Mouse (Mus musculus) CH12.LX (cell line): ENCODE measurements around the gene Exo5. TPM values are rescaled to one million over a fixed set of nuclear protein-coding genes. Genes with fewer than 3 reads are reported as not detected.

ENCODE experiments used
- DNase-seq: peaks from one replicate; pipeline ENCODE4 v3.0.0-alpha.2; 2013; ENCODE audit errors: extremely low read depth
- H3K27ac ChIP-seq: 2 replicates; pipeline ENCODE4 v1.5.1; 2012; ENCODE audit warnings: low read depth, mild to moderate bottlenecking, control low read depth, moderate library complexity; ENCODE audit not compliant: insufficient read depth
- H3K27me3 ChIP-seq: replicated peaks from 2 replicates; pipeline ENCODE3; 2012; ENCODE audit warnings: inconsistent platforms
- H3K36me3 ChIP-seq, 2 experiments: replicated peaks in 1 of 2; 2 replicates each; pipeline versions ENCODE3 to v1.6.1; 2012; ENCODE audit warnings: inconsistent platforms in 1 of 2, low read length in 1 of 2, mild to moderate bottlenecking in 1 of 2, mixed read lengths in 1 of 2, moderate library complexity in 1 of 2; ENCODE audit not compliant: control insufficient read depth in 1 of 2, insufficient read depth in 1 of 2
- H3K4me1 ChIP-seq, 2 experiments: 2 replicates each; pipeline ENCODE4 v1.6.1; 2012; ENCODE audit warnings: inconsistent platforms in 1 of 2, moderate library complexity in 1 of 2; ENCODE audit not compliant: insufficient read depth in 2 of 2, control insufficient read depth in 1 of 2
- H3K4me2 ChIP-seq: 2 replicates; pipeline ENCODE4 v1.6.1; 2012; ENCODE audit warnings: low read depth, mild to moderate bottlenecking, control low read depth; ENCODE audit not compliant: poor library complexity, insufficient read depth, severe bottlenecking
- H3K4me3 ChIP-seq, 3 experiments: fragments of 150-350 bp in 1 of 3; sonication (generic) in 1 of 3; replicated peaks in 1 of 3; 2 replicates each; pipeline versions ENCODE3 to v1.5.1; 2011 to 2012; ENCODE audit warnings: low read depth in 2 of 3, low read length in 2 of 3, mild to moderate bottlenecking in 2 of 3, moderate library complexity in 2 of 3, control low read depth in 1 of 3, improper control_type of control experiment in 1 of 3, inconsistent platforms in 1 of 3, mixed read lengths in 1 of 3; ENCODE audit not compliant: poor library complexity in 1 of 3
- H3K79me2 ChIP-seq: replicated peaks from 2 replicates; pipeline ENCODE4 v1.6.1; 2012; ENCODE audit warnings: mild to moderate bottlenecking, moderate library complexity; ENCODE audit not compliant: control insufficient read depth, poor library complexity, insufficient read depth, severe bottlenecking; ENCODE audit errors: extremely low read depth
- H3K9ac ChIP-seq: 2 replicates; pipeline ENCODE4 v1.6.1; 2012; ENCODE audit warnings: low read depth, mild to moderate bottlenecking, control low read depth, moderate library complexity; ENCODE audit not compliant: insufficient read depth
- H3K9me3 ChIP-seq: replicated peaks from 2 replicates; pipeline ENCODE3; 2012; ENCODE audit warnings: low read length, inconsistent platforms, mixed read lengths
- BHLHE40 ChIP-seq: IDR thresholded peaks from 2 replicates; pipeline ENCODE4 v1.6.1; 2011; ENCODE audit warnings: mild to moderate bottlenecking, low read depth, low read length, improper control_type of control experiment
- CHD1 ChIP-seq: IDR thresholded peaks from 2 replicates; pipeline ENCODE4 v1.6.1; 2012; ENCODE audit warnings: low read depth, low read length, improper control_type of control experiment, inconsistent platforms
- CHD2 ChIP-seq: IDR thresholded peaks from 2 replicates; pipeline ENCODE4 v1.6.1; 2011; ENCODE audit warnings: low read length, improper control_type of control experiment
- CTCF ChIP-seq, 2 experiments: IDR thresholded peaks in 1 of 2; conservative IDR thresholded peaks in 1 of 2; 2 replicates each; pipeline ENCODE4 v1.5.1; 2011 to 2012; ENCODE audit warnings: low read depth in 2 of 2, low read length in 2 of 2, improper control_type of control experiment in 1 of 2, inconsistent platforms in 1 of 2, mild to moderate bottlenecking in 1 of 2, moderate library complexity in 1 of 2
- E2F4 ChIP-seq: IDR thresholded peaks from 2 replicates; pipeline ENCODE4 v1.6.1; 2011; ENCODE audit warnings: low read depth, low read length, improper control_type of control experiment; ENCODE audit not compliant: insufficient replicate concordance
- ELF1 ChIP-seq: IDR thresholded peaks from 2 replicates; pipeline ENCODE4 v1.6.1; 2014; ENCODE audit warnings: low read depth, mild to moderate bottlenecking, inconsistent platforms, low read length, improper control_type of control experiment
- ETS1 ChIP-seq: conservative IDR thresholded peaks from 2 replicates; pipeline ENCODE4 v1.6.1; 2012; ENCODE audit warnings: low read depth, mild to moderate bottlenecking, inconsistent platforms, low read length, improper control_type of control experiment, moderate library complexity
- GABPA ChIP-seq: IDR thresholded peaks from 2 replicates; pipeline ENCODE4 v1.6.1; 2012; ENCODE audit warnings: low read depth, low read length, improper control_type of control experiment, inconsistent platforms; ENCODE audit not compliant: insufficient replicate concordance
- HCFC1 ChIP-seq: IDR thresholded peaks from 2 replicates; pipeline ENCODE4 v1.6.1; 2012; ENCODE audit warnings: low read depth, mild to moderate bottlenecking, inconsistent platforms, low read length, improper control_type of control experiment
- JUN ChIP-seq: IDR thresholded peaks from 2 replicates; pipeline ENCODE4 v1.6.1; 2011; ENCODE audit warnings: low read depth, mild to moderate bottlenecking, low read length, improper control_type of control experiment, moderate library complexity; ENCODE audit not compliant: insufficient read depth
- JUND ChIP-seq: conservative IDR thresholded peaks from 2 replicates; pipeline ENCODE4 v1.6.1; 2011; ENCODE audit warnings: low read depth, low read length, improper control_type of control experiment
- MAX ChIP-seq: IDR thresholded peaks from 2 replicates; pipeline ENCODE4 v1.6.1; 2011; ENCODE audit warnings: low read length, improper control_type of control experiment
- MEF2A ChIP-seq: IDR thresholded peaks from 2 replicates; pipeline ENCODE4 v1.6.1; 2014; ENCODE audit warnings: low read depth, mild to moderate bottlenecking, inconsistent platforms, low read length, improper control_type of control experiment, borderline replicate concordance
- NELFE ChIP-seq: IDR thresholded peaks from 2 replicates; pipeline ENCODE4 v1.6.1; 2011; ENCODE audit warnings: low read depth, low read length, improper control_type of control experiment
- NRF1 ChIP-seq: IDR thresholded peaks from 2 replicates; pipeline ENCODE4 v1.6.1; 2014; ENCODE audit warnings: low read depth, mild to moderate bottlenecking, inconsistent platforms, low read length, improper control_type of control experiment, moderate library complexity
- PAX5 ChIP-seq: IDR thresholded peaks from 2 replicates; pipeline ENCODE4 v1.6.1; 2012; ENCODE audit warnings: low read length, inconsistent platforms, mixed read lengths
- POLR2AphosphoS2 ChIP-seq: IDR thresholded peaks from 2 replicates; pipeline ENCODE4 v1.6.1; 2011; ENCODE audit warnings: low read depth, low read length, improper control_type of control experiment
- RAD21 ChIP-seq: IDR thresholded peaks from 2 replicates; pipeline ENCODE4 v1.6.1; 2011; ENCODE audit warnings: low read depth, mild to moderate bottlenecking, low read length, improper control_type of control experiment, moderate library complexity
- RCOR1 ChIP-seq: conservative IDR thresholded peaks from 2 replicates; pipeline ENCODE4 v1.6.1; 2012; ENCODE audit warnings: low read depth, mild to moderate bottlenecking, inconsistent platforms, low read length, improper control_type of control experiment
- SIN3A ChIP-seq: IDR thresholded peaks from 2 replicates; pipeline ENCODE4 v1.6.1; 2012; ENCODE audit warnings: low read length, improper control_type of control experiment, inconsistent platforms
- SMC3 ChIP-seq: IDR thresholded peaks from 2 replicates; pipeline ENCODE4 v1.6.1; 2011; ENCODE audit warnings: low read depth, low read length, improper control_type of control experiment
- TBP ChIP-seq: conservative IDR thresholded peaks from 2 replicates; pipeline ENCODE4 v1.6.1; 2011; ENCODE audit warnings: low read depth, low read length, improper control_type of control experiment
- TCF12 ChIP-seq: IDR thresholded peaks from 2 replicates; pipeline ENCODE4 v1.6.1; 2014; ENCODE audit warnings: low read depth, mild to moderate bottlenecking, inconsistent platforms, low read length, improper control_type of control experiment
- UBTF ChIP-seq: IDR thresholded peaks from 2 replicates; pipeline ENCODE4 v1.6.1; 2012; ENCODE audit warnings: low read depth, mild to moderate bottlenecking, inconsistent platforms, low read length, improper control_type of control experiment, moderate library complexity
- USF1 ChIP-seq: IDR thresholded peaks from 2 replicates; pipeline ENCODE4 v1.6.1; 2014; ENCODE audit warnings: low read depth, mild to moderate bottlenecking, inconsistent platforms, low read length, improper control_type of control experiment
- USF2 ChIP-seq: conservative IDR thresholded peaks from 2 replicates; pipeline ENCODE4 v1.6.1; 2011; ENCODE audit warnings: low read depth, low read length, improper control_type of control experiment
- ZNF384 ChIP-seq: IDR thresholded peaks from 2 replicates; pipeline ENCODE4 v1.6.1; 2012; ENCODE audit warnings: low read depth, low read length, improper control_type of control experiment, inconsistent platforms
- dilution Hi-C: fragments of 300-500 bp; cut with MboI; formaldehyde crosslinking; loops from 2 replicates; pipeline ENCODE4 v1.14.3; 2020; ENCODE audit warnings: low sequenced_read_pairs; ENCODE audit not compliant: extremely low pct_unique_long_range_greater_than_20kb, extremely low pct_ligation_motif_present
- in situ Hi-C: fragments of 300-500 bp; cut with MboI; formaldehyde crosslinking; loops from 3 replicates; pipeline ENCODE4 v1.14.3; 2019; ENCODE audit warnings: low sequenced_read_pairs, low pct_ligation_motif_present, low pct_unique_long_range_greater_than_20kb, mixed read lengths
- polyA plus RNA-seq: library from polyadenylated mRNA; unstranded; fragments of >175 nt; gene quantifications from 2 replicates; pipeline ENCODE4 v1.2.1, GENCODE M21; 2012; ENCODE audit warnings: low read depth; ENCODE audit not compliant: insufficient read length
- total RNA-seq, 2 experiments: library from RNA; depleted of rRNA; stranded (reverse); fragments of 300-350 nt in 1 of 2; fragments of >200 nt in 1 of 2; gene quantifications; 2 replicates each; pipeline ENCODE4 v1.2.3; 2012 to 2014

The Exo5 gene
- total and polyA plus RNA-seq, 3 experiments: 13.4 to 25.3 (median 23.0) TPM

- DNase-seq: no peak
- in situ Hi-C loops (no loop called here), dilution Hi-C loops (no loop called here)
- H3K27me3 ChIP-seq: peaks cover 35% of the 10 kb centered on the region
- no peak overlapping the region for H3K9ac ChIP-seq
- no peak overlapping the region for H3K4me2 ChIP-seq
- H3K9me3 ChIP-seq: peaks cover 3% of the 10 kb centered on the region
- H3K4me1 ChIP-seq: no peaks in the 10 kb centered on the region
- no peak overlapping the region for H3K4me3 ChIP-seq
- H3K79me2 ChIP-seq: no peaks in the 10 kb centered on the region
- TF ChIP-seq CHD2 (no peak), USF1 (no peak), CTCF (conservative IDR thresholded peaks at IDR 0.05 in 1 of 2, IDR thresholded peaks at IDR 0.05 in 1 of 2; ENCODE audit: low read depth in 2 of 2, low read length in 2 of 2) (no peak), MAX (no peak), RAD21 (no peak), JUN (no peak), MEF2A (no peak), CHD1 (no peak), E2F4 (no peak), UBTF (no peak), USF2 (no peak), RCOR1 (no peak), BHLHE40 (no peak), SIN3A (no peak), SMC3 (no peak), HCFC1 (no peak), ZNF384 (no peak), ELF1 (no peak), JUND (no peak), POLR2AphosphoS2 (no peak)
- no peaks in the 10 kb centered on the region for H3K36me3 ChIP-seq
- no peak overlapping the region for H3K27ac ChIP-seq
These were observed 28.8 kb downstream of the Exo5 start for GRCm38 (mm10) chr4:120895810-120896584.

GRCm38 (mm10) chr4:120895226-120895625 lies 29.6 kb downstream of the Exo5 start:
- H3K27me3 ChIP-seq: peaks cover 35% of the 10 kb centered on the region
- no peak overlapping the region for H3K9ac ChIP-seq
- no peaks in the 10 kb centered on the region for H3K79me2 ChIP-seq
- H3K36me3 ChIP-seq: no peaks in the 10 kb centered on the region
- H3K27ac ChIP-seq: no peak overlapping the region
- no peak for DNase-seq
- in situ Hi-C loops (no loop called here), dilution Hi-C loops (no loop called here)
- peaks cover 3% of the 10 kb centered on the region for H3K9me3 ChIP-seq
- H3K4me3 ChIP-seq: no peak overlapping the region
- no peaks in the 10 kb centered on the region for H3K4me1 ChIP-seq
- no peak for TF ChIP-seq RAD21
- TF ChIP-seq GABPA: no peak
- no peak for TF ChIP-seq CHD1
- TF ChIP-seq USF2: no peak
- TF ChIP-seq NRF1: no peak
- TF ChIP-seq POLR2AphosphoS2: no peak
- no peak for TF ChIP-seq PAX5
- TF ChIP-seq ETS1: no peak
- no peak for TF ChIP-seq JUND
- no peak for TF ChIP-seq TCF12
- no peak for TF ChIP-seq CTCF (conservative IDR thresholded peaks at IDR 0.05 in 1 of 2, IDR thresholded peaks at IDR 0.05 in 1 of 2; ENCODE audit: low read depth in 2 of 2, low read length in 2 of 2)
- TF ChIP-seq NELFE: no peak
- TF ChIP-seq CHD2: no peak
- TF ChIP-seq BHLHE40: no peak
- TF ChIP-seq TBP: no peak
- H3K4me2 ChIP-seq: no peak overlapping the region
